Mouse (Mus musculus) E14TG2a.4 (cell line): Measurements from ENCODE around the gene Wipi2.

Source experiments
- H3K27me3 ChIP-seq: 2 replicates; pipeline ENCODE4 v1.6.1; 2014; ENCODE audit warnings: low read length, control low read depth; ENCODE audit not compliant: insufficient read depth
- H3K36me3 ChIP-seq: 2 replicates; pipeline ENCODE4 v1.6.1; 2014; ENCODE audit warnings: low read length, control low read depth; ENCODE audit not compliant: insufficient read depth
- H3K4me1 ChIP-seq: replicated peaks from 2 replicates; pipeline ENCODE4 v1.6.1; 2014; ENCODE audit warnings: low read depth, low read length, control low read depth
- H3K4me3 ChIP-seq: replicated peaks from 2 replicates; pipeline ENCODE4 v1.5.1; 2014; ENCODE audit warnings: mild to moderate bottlenecking, low read length
- H3K9me3 ChIP-seq: 2 replicates; pipeline ENCODE4 v1.6.1; 2014; ENCODE audit warnings: low read length, control low read depth
- CTCF ChIP-seq: conservative IDR thresholded peaks from 2 replicates; pipeline ENCODE4 v1.5.1; 2014; ENCODE audit warnings: low read length
- NANOG ChIP-seq: IDR thresholded peaks from 2 replicates; pipeline ENCODE4 v1.6.1; 2014; ENCODE audit warnings: borderline replicate concordance, low read length, mixed read lengths
- POU5F1 ChIP-seq: IDR thresholded peaks from 2 replicates; pipeline ENCODE4 v1.6.1; 2014; ENCODE audit warnings: low read length, borderline replicate concordance

Wipi2 gene

GRCm38 (mm10) chr5:142627398-142627797 is at the start of gene Wipi2:
Gene Wipi2, plus strand, starts transcription at chr5:142627698.
- Histone ChIP-seq H3K4me3 (peak within 1 kb of the TSS; percentile 97), H3K4me1 (peaks cover 44% of the 10 kb centered on the region), H3K27me3 (no peaks in the 10 kb centered on the region), H3K9me3 (no peaks in the 10 kb centered on the region), H3K36me3 (peaks cover 13% of the 10 kb centered on the region)
- TF ChIP-seq NANOG, result no peak
- no peak for TF ChIP-seq POU5F1

- H3K27me3 ChIP-seq, result peaks cover 3% of the 10 kb centered on the region
- no peaks in the 10 kb centered on the region for H3K9me3 ChIP-seq
- no peaks in the 10 kb centered on the region for H3K36me3 ChIP-seq
- no peak overlapping the region for H3K4me3 ChIP-seq
- TF ChIP-seq POU5F1 (no peak), NANOG (no peak), CTCF (peak; percentile 31)
- peaks cover 6% of the 10 kb centered on the region; the same call in 1 of the 2 replicates for H3K4me1 ChIP-seq
Observed at GRCm38 (mm10) chr5:142578192-142578591, 49.3 kb upstream of the Wipi2 start.

- TF ChIP-seq POU5F1 (no peak), CTCF (peak; percentile 79)
- Histone ChIP-seq H3K27me3 (peaks cover 3% of the 10 kb centered on the region), H3K36me3 (no peaks in the 10 kb centered on the region), H3K4me1 (peaks cover 27% of the 10 kb centered on the region), H3K4me3 (no peak overlapping the region), H3K9me3 (peaks cover 7% of the 10 kb centered on the region)
Observed at GRCm38 (mm10) chr5:142581517-142581916, 46.0 kb upstream of the Wipi2 start.

DNA sequence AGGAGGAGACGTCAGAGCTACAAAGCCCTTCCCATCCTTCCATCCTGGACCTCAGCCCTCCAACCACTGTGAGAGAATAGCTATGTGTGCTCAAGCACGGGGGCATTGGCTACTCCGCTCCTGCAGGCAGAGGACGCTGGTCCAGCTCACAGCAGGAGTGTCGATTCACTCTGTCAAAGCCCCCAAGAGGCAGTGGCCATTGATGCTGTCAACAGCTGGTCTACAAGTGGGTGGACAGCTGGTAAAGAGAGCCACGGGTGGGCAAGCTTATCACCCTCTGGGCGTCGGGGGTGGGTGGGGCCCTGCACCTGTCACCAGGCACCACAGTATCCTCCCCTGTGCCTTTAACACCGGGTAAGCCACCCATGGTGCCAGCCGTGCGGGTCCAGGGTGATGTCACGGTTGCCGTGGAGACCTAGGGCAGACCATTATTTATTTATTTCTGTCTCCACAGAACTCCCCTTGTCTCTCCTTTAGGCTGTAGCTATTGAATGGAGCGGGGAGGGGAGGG is 43.8 kb upstream of the Wipi2 start:
- TF ChIP-seq POU5F1, result no peak
- TF ChIP-seq NANOG, result no peak
- no peak for TF ChIP-seq CTCF
- H3K27me3 ChIP-seq, result peaks cover 10% of the 10 kb centered on the region
- H3K36me3 ChIP-seq, result no peaks in the 10 kb centered on the region
- peaks cover 27% of the 10 kb centered on the region for H3K4me1 ChIP-seq
- H3K4me3 ChIP-seq, result no peak overlapping the region
- peaks cover 7% of the 10 kb centered on the region for H3K9me3 ChIP-seq

GRCm38 (mm10) chr5:142590953-142591616 is 36.4 kb upstream of the Wipi2 start:
- peaks cover 36% of the 10 kb centered on the region for H3K4me1 ChIP-seq
- no peak overlapping the region for H3K4me3 ChIP-seq
- TF ChIP-seq NANOG, result no peak
- no peak for TF ChIP-seq POU5F1
- no peak for TF ChIP-seq CTCF
- H3K36me3 ChIP-seq, result no peaks in the 10 kb centered on the region
- H3K9me3 ChIP-seq, result no peaks in the 10 kb centered on the region
- peaks cover 7% of the 10 kb centered on the region; the same call in 1 of the 2 replicates for H3K27me3 ChIP-seq

GRCm38 (mm10) chr5:142595698-142596097 is 31.8 kb upstream of the Wipi2 start:
- Histone ChIP-seq H3K9me3 (no peaks in the 10 kb centered on the region), H3K4me3 (no peak overlapping the region), H3K27me3 (no peaks in the 10 kb centered on the region), H3K36me3 (no peaks in the 10 kb centered on the region), H3K4me1 (peaks cover 16% of the 10 kb centered on the region)
- TF ChIP-seq POU5F1 (no peak), CTCF (no peak), NANOG (no peak)

GRCm38 (mm10) chr5:142596723-142597122 is 30.8 kb upstream of the Wipi2 start:
- H3K4me3 ChIP-seq, result no peak overlapping the region
- 0 out of 2 replicates have a peak, but pooled peaks cover under 1% of the 10 kb centered on the region for H3K27me3 ChIP-seq
- no peak for TF ChIP-seq NANOG
- H3K9me3 ChIP-seq, result no peaks in the 10 kb centered on the region
- peaks cover 9% of the 10 kb centered on the region for H3K4me1 ChIP-seq
- no peaks in the 10 kb centered on the region for H3K36me3 ChIP-seq

DNA sequence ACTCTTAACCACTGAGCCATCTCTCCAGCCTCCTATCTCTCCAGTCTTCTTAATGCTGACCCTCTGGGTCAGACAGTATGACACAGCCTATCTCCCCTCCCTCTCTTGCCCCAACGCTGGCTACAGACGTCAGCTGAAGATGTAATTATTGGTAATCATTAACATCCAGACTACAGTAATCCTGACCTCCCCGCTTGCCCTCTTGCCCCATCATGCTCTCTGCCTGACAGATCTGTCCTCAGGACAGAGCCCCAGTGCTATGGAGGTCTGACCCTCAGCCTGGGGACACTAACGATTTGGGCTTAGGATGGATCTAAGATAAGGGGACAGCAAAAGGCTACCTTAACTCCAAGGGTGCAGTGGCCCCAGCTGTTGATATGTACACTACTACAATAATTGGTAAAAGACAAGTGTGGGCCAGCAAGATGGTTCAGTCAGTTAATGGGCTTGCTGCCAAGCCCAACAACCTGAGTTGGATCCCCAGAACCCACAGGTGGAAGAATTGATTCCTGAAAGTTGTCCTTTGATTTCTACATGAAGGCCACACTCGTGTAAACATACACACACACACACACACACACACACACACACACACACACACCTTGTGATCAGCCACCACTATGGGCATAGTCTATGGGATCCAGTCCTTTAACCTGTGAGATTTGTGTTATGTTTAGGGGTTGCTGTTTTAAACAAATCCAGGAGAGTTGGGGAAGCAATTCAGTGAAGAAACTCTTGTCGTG is 29.7 kb upstream of the Wipi2 start:
- H3K4me3 ChIP-seq, result no peak overlapping the region
- no peaks in the 10 kb centered on the region for H3K9me3 ChIP-seq
- no peaks in the 10 kb centered on the region for H3K36me3 ChIP-seq
- no peak for TF ChIP-seq CTCF
- no peak for TF ChIP-seq NANOG
- TF ChIP-seq POU5F1, result no peak
- peaks cover 10% of the 10 kb centered on the region; the same call in 1 of the 2 replicates for H3K27me3 ChIP-seq
- no peaks in the 10 kb centered on the region for H3K4me1 ChIP-seq

DNA sequence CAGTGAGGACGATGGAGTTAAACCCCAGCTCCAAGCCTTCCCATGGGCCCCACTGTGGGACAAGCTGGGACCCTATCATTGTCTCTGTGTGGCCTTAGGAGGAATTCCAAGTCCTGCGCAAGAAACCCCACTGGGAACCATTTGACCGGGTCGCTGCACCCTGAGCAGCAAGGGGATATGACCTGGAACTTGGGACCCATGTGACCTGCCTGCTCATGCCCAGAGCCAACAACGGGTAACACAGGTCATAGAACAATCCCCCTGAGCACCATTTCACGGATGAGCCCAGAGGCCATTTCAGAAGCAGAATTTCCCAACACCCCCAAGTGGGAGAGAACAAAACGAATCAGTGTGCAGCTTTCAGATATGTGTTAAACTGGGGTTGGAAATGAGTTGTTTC is 23.1 kb upstream of the Wipi2 start:
- peaks cover 10% of the 10 kb centered on the region for H3K4me1 ChIP-seq
- no peaks in the 10 kb centered on the region for H3K9me3 ChIP-seq
- no peaks in the 10 kb centered on the region for H3K36me3 ChIP-seq
- no peak for TF ChIP-seq POU5F1
- TF ChIP-seq NANOG, result no peak
- no peak for TF ChIP-seq CTCF
- no peak overlapping the region for H3K4me3 ChIP-seq
- H3K27me3 ChIP-seq, result peaks cover 49% of the 10 kb centered on the region
